Mouse (Mus musculus): ENCODE data around the gene Fgf12. TPM values are rescaled to one million over a fixed set of nuclear protein-coding genes. Genes with fewer than 3 reads are reported as not detected.

Fgf12 gene
- polyA plus RNA-seq, 2 experiments = 0.06 TPM; not detected in 1

- no peak for ATAC-seq (ENCODE audit: insufficient read depth)
- TF ChIP-seq CTCF (IDR thresholded peaks at IDR 0.05; ENCODE audit: low read depth) (no peak), EP300 (IDR thresholded peaks at IDR 0.05; ENCODE audit: low read depth) (no peak)
- Histone ChIP-seq H3K4me1 (replicated peaks; ENCODE audit: control insufficient read depth in 2 of 2, insufficient read depth in 2 of 2, low read length in 1 of 2) (no peaks in the 10 kb centered on the region), H3K9ac (replicated peaks) (no peak overlapping the region), H3K4me3 (ENCODE audit: insufficient read depth in 1 of 2, low read depth in 2 of 2, low read length in 2 of 2) (no peak overlapping the region), H3K36me3 (replicated peaks; ENCODE audit: control insufficient read depth, insufficient read depth, low read depth) (no peaks in the 10 kb centered on the region), H3K4me2 (ENCODE audit: low read depth) (no peak overlapping the region), H3K9me3 (ENCODE audit: control insufficient read depth, low read length) (no peaks in the 10 kb centered on the region), H3K27me3 (ENCODE audit: control insufficient read depth, insufficient read depth, low read length) (no peaks in the 10 kb centered on the region), H3K27ac (no peak overlapping the region)
- no peak for DNase-seq (ENCODE audit: low read depth in 3 of 3, low spot score in 3 of 3)
Observed at GRCm38 (mm10) chr16:28373311-28373710, 379.6 kb downstream of the Fgf12 start.

- no peak overlapping the region for H3K4me2 ChIP-seq (ENCODE audit: low read depth)
- no peaks in the 10 kb centered on the region for H3K36me3 ChIP-seq (replicated peaks; ENCODE audit: control insufficient read depth, insufficient read depth, low read depth)
- DNase-seq (ENCODE audit: low read depth in 3 of 3, low spot score in 3 of 3) = no peak
- no peak overlapping the region for H3K9ac ChIP-seq (replicated peaks)
- H3K27me3 ChIP-seq (ENCODE audit: control insufficient read depth, insufficient read depth, low read length) = no peaks in the 10 kb centered on the region
- no peaks in the 10 kb centered on the region for H3K9me3 ChIP-seq (ENCODE audit: control insufficient read depth, low read length)
- no peak for ATAC-seq (ENCODE audit: insufficient read depth)
- 48% methylated on average over 2 of the region's 2 CpGs for WGBS (ENCODE audit: insufficient replicate concordance)
- no peaks in the 10 kb centered on the region for H3K4me1 ChIP-seq (replicated peaks; ENCODE audit: control insufficient read depth in 2 of 2, insufficient read depth in 2 of 2, low read length in 1 of 2)
- no peak overlapping the region for H3K27ac ChIP-seq
- no peak overlapping the region for H3K4me3 ChIP-seq (ENCODE audit: insufficient read depth in 1 of 2, low read depth in 2 of 2, low read length in 2 of 2)
- TF ChIP-seq EP300 (IDR thresholded peaks at IDR 0.05; ENCODE audit: low read depth) = no peak
- TF ChIP-seq CTCF (IDR thresholded peaks at IDR 0.05; ENCODE audit: low read depth) = no peak
Observed at GRCm38 (mm10) chr16:28350624-28351023, 402.2 kb downstream of the Fgf12 start.

- ATAC-seq (ENCODE audit: insufficient read depth) (no peak), DNase-seq (ENCODE audit: low read depth in 3 of 3, low spot score in 3 of 3) (no peak)
- TF ChIP-seq EP300 (IDR thresholded peaks at IDR 0.05; ENCODE audit: low read depth) (no peak), CTCF (IDR thresholded peaks at IDR 0.05; ENCODE audit: low read depth) (no peak)
- Histone ChIP-seq H3K9ac (replicated peaks) (no peak overlapping the region), H3K4me3 (ENCODE audit: insufficient read depth in 1 of 2, low read depth in 2 of 2, low read length in 2 of 2) (no peak overlapping the region), H3K9me3 (ENCODE audit: control insufficient read depth, low read length) (no peaks in the 10 kb centered on the region), H3K36me3 (replicated peaks; ENCODE audit: control insufficient read depth, insufficient read depth, low read depth) (no peaks in the 10 kb centered on the region), H3K27me3 (ENCODE audit: control insufficient read depth, insufficient read depth, low read length) (no peaks in the 10 kb centered on the region), H3K4me2 (ENCODE audit: low read depth) (no peak overlapping the region), H3K4me1 (replicated peaks; ENCODE audit: control insufficient read depth in 2 of 2, insufficient read depth in 2 of 2, low read length in 1 of 2) (no peaks in the 10 kb centered on the region), H3K27ac (no peak overlapping the region)
- 42% methylated on average over 6 of the region's 6 CpGs for WGBS (ENCODE audit: insufficient replicate concordance)
Observed at GRCm38 (mm10) chr16:28345323-28345722, 407.5 kb downstream of the Fgf12 start.

- no peaks in the 10 kb centered on the region for H3K27me3 ChIP-seq (ENCODE audit: control insufficient read depth, insufficient read depth, low read length)
- no peaks in the 10 kb centered on the region for H3K36me3 ChIP-seq (replicated peaks; ENCODE audit: control insufficient read depth, insufficient read depth, low read depth)
- H3K9me3 ChIP-seq (ENCODE audit: control insufficient read depth, low read length) = no peaks in the 10 kb centered on the region
- no peak for ATAC-seq (ENCODE audit: insufficient read depth)
- 59% methylated on average over 1 of the region's 1 CpGs for WGBS (ENCODE audit: insufficient replicate concordance)
- H3K9ac ChIP-seq (replicated peaks) = no peak overlapping the region
- H3K27ac ChIP-seq = no peak overlapping the region
- DNase-seq (ENCODE audit: low read depth in 3 of 3, low spot score in 3 of 3) = no peak
- H3K4me1 ChIP-seq (replicated peaks; ENCODE audit: control insufficient read depth in 2 of 2, insufficient read depth in 2 of 2, low read length in 1 of 2) = no peaks in the 10 kb centered on the region
- H3K4me3 ChIP-seq (ENCODE audit: insufficient read depth in 1 of 2, low read depth in 2 of 2, low read length in 2 of 2) = no peak overlapping the region
- no peak overlapping the region for H3K4me2 ChIP-seq (ENCODE audit: low read depth)
- TF ChIP-seq CTCF (IDR thresholded peaks at IDR 0.05; ENCODE audit: low read depth) = no peak
- no peak for TF ChIP-seq EP300 (IDR thresholded peaks at IDR 0.05; ENCODE audit: low read depth)
Observed at GRCm38 (mm10) chr16:28337930-28338329, 414.9 kb downstream of the Fgf12 start.

- Histone ChIP-seq H3K4me1 (replicated peaks; ENCODE audit: control insufficient read depth in 2 of 2, insufficient read depth in 2 of 2, low read length in 1 of 2) (no peaks in the 10 kb centered on the region), H3K36me3 (replicated peaks; ENCODE audit: control insufficient read depth, insufficient read depth, low read depth) (no peaks in the 10 kb centered on the region), H3K4me3 (ENCODE audit: insufficient read depth in 1 of 2, low read depth in 2 of 2, low read length in 2 of 2) (no peak overlapping the region), H3K9me3 (ENCODE audit: control insufficient read depth, low read length) (no peaks in the 10 kb centered on the region), H3K4me2 (ENCODE audit: low read depth) (no peak overlapping the region), H3K27me3 (ENCODE audit: control insufficient read depth, insufficient read depth, low read length) (no peaks in the 10 kb centered on the region), H3K27ac (no peak overlapping the region), H3K9ac (replicated peaks) (no peak overlapping the region)
- ATAC-seq (ENCODE audit: insufficient read depth) (no peak), DNase-seq (ENCODE audit: low read depth in 3 of 3, low spot score in 3 of 3) (no peak)
- TF ChIP-seq EP300 (IDR thresholded peaks at IDR 0.05; ENCODE audit: low read depth) (no peak), CTCF (IDR thresholded peaks at IDR 0.05; ENCODE audit: low read depth) (no peak)
- WGBS (ENCODE audit: insufficient replicate concordance) = 43% methylated on average over 1 of the region's 1 CpGs
Observed at GRCm38 (mm10) chr16:28336700-28337099, 416.2 kb downstream of the Fgf12 start.

All from liver, embryonic 14.5 days (tissue).